Mouse (Mus musculus) midbrain, embryonic 14.5 days (tissue): ENCODE results near the gene Marc2. TPM values are rescaled to one million over a fixed set of nuclear protein-coding genes. Genes with fewer than 3 reads are reported as not detected.
A peak's percentile ranks its signal among the peaks of the same experiment; 100 is the strongest.

Source experiments
- ATAC-seq: fragments of 200-750 bp; cut with Nextera tagmentation; 2 replicates; pipeline ENCODE4 v1.8.0; 2017; ENCODE audit warnings: moderate number of reproducible peaks, moderate library complexity; ENCODE audit not compliant: low FRiP score, low TSS enrichment
- DNase-seq: peaks from one replicate; pipeline ENCODE4 v3.0.0-alpha.2; 2015
- H3K27ac ChIP-seq: fragments of 300-500 bp; sonication (generic); replicated peaks from 2 replicates; pipeline ENCODE4 v1.5.1; 2014; ENCODE audit warnings: mild to moderate bottlenecking, low read depth, low read length, moderate library complexity
- H3K27me3 ChIP-seq: fragments of 300-500 bp; sonication (generic); 2 replicates; pipeline ENCODE4 v1.6.1; 2014; ENCODE audit warnings: low read length, control low read depth, mixed read lengths; ENCODE audit not compliant: control insufficient read depth, insufficient read depth
- H3K36me3 ChIP-seq: fragments of 300-500 bp; sonication (generic); 2 replicates; pipeline ENCODE4 v1.6.1; 2014; ENCODE audit warnings: low read length, control low read depth; ENCODE audit not compliant: control insufficient read depth, insufficient read depth
- H3K4me1 ChIP-seq: fragments of 300-500 bp; sonication (generic); 2 replicates; pipeline ENCODE4 v1.6.1; 2014; ENCODE audit warnings: mild to moderate bottlenecking, antibody characterized with exemption, low read length, control low read depth; ENCODE audit not compliant: control insufficient read depth, insufficient read depth
- H3K4me2 ChIP-seq: fragments of 300-500 bp; sonication (generic); 2 replicates; pipeline ENCODE4 v1.6.1; 2014; ENCODE audit warnings: mild to moderate bottlenecking, low read length, moderate library complexity
- H3K4me3 ChIP-seq: fragments of 300-500 bp; sonication (generic); replicated peaks from 2 replicates; pipeline ENCODE4 v1.5.1; 2014; ENCODE audit warnings: low read depth, low read length
- H3K9ac ChIP-seq: fragments of 300-500 bp; sonication (generic); replicated peaks from 2 replicates; pipeline ENCODE4 v1.6.1; 2014; ENCODE audit warnings: mild to moderate bottlenecking, low read length, moderate library complexity
- H3K9me3 ChIP-seq: fragments of 300-500 bp; sonication (generic); 2 replicates; pipeline ENCODE4 v1.6.1; 2016; ENCODE audit warnings: low read length, control low read depth, mixed read lengths; ENCODE audit not compliant: control insufficient read depth
- WGBS: fragments of 180-500 bp; shearing (Covaris S2); extraction: QIAGEN DNeasy Blood & Tissue Kit; methylation state at CpG from one replicate; pipeline ENCODE4 v1.1.7; 2014; 5-methylcytosine and 5-hydroxymethylcytosine counted together
- polyA plus RNA-seq: library from polyadenylated mRNA; unstranded; fragments of >200 nt; fragmentation: Nextera tagmentation; extraction: Ambion mirVana; gene quantifications from 2 replicates; pipeline ENCODE4 v1.2.1, GENCODE M21; 2014

Marc2 gene
- polyA plus RNA-seq, 1 experiment from 2014 or later: 111 TPM

- H3K27ac ChIP-seq: no peak overlapping the region
- ATAC-seq (no peak), DNase-seq (no peak)
- no peaks in the 10 kb centered on the region for H3K4me1 ChIP-seq
- H3K9ac ChIP-seq: no peak overlapping the region
- H3K4me3 ChIP-seq: no peak overlapping the region
- H3K4me2 ChIP-seq: no peak overlapping the region
- H3K27me3 ChIP-seq: peaks cover 15% of the 10 kb centered on the region
- no peaks in the 10 kb centered on the region for H3K36me3 ChIP-seq
- H3K9me3 ChIP-seq: no peaks in the 10 kb centered on the region
- 77% methylated on average over 2 of the region's 2 CpGs for WGBS
Measured at GRCm38 (mm10) chr1:184877306-184877705, 31.1 kb upstream of the Marc2 start.

DNA sequence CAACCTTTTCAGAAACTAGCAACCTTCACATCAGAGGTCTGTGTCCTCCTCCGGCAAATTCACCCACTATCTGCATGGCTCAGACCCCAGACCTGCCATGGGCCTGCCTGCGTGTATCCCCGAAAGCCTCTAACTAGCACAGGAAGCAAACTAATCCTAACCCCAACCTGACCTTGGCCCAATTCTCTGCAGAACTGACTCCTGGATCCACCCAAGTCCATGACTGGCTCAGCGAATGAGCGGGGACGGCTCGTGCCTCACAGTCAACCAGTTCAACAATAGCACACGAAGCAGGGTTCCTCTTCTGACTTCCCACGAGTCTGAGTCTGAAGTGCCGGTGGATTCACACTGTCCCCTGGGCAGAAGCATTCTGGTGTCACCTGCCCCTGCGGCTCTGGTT lies 27.7 kb upstream of the Marc2 start:
- 85% methylated on average over 11 of the region's 11 CpGs for WGBS
- no peaks in the 10 kb centered on the region for H3K4me1 ChIP-seq
- H3K27ac ChIP-seq: no peak overlapping the region
- H3K9me3 ChIP-seq: no peaks in the 10 kb centered on the region
- H3K27me3 ChIP-seq: no peaks in the 10 kb centered on the region
- DNase-seq (no peak), ATAC-seq (no peak)
- no peak overlapping the region for H3K9ac ChIP-seq
- H3K4me3 ChIP-seq: no peak overlapping the region
- no peak overlapping the region for H3K4me2 ChIP-seq
- no peaks in the 10 kb centered on the region for H3K36me3 ChIP-seq

DNA sequence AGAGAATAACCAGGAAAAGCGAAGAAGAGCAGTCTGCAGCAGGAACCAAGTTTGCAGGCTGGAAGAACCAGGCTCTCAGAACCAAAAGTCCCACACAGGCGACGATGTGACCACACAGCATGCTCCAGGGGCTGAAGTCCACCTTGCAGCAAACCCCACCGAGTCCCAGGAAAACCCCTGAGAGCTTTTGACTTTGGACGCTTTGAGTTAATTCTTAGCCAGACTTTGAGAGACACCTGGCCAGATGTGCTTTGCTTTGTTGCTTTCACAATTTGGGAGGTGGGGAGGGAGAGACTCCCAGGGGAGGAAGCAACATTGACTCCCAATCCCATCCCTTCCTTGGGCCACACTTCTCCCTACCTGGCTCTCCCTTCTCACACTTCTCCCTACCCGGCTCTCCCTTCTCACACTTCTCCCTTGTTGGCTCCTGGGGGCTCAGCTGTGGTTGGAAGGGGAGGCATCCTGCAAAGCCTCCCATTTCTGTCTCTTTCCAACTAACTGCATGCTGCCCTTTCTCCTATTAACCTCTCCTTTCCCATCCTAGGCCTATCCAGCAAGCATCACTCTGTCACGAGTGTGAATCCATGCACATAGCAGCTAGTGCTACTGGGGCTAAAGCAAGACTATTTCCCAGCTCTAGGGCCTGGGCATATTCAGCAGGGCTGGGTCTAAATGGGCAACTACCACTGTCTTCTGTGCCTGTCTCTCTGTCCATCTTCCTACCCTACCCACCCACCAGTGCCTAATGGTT lies 26.0 kb upstream of the Marc2 start:
- no peaks in the 10 kb centered on the region for H3K4me1 ChIP-seq
- H3K27ac ChIP-seq: no peak overlapping the region
- H3K9me3 ChIP-seq: no peaks in the 10 kb centered on the region
- H3K27me3 ChIP-seq: no peaks in the 10 kb centered on the region
- no peak for DNase-seq
- 84% methylated on average over 7 of the region's 7 CpGs for WGBS
- no peak overlapping the region for H3K4me2 ChIP-seq
- ATAC-seq: no peak
- H3K4me3 ChIP-seq: no peak overlapping the region
- no peak overlapping the region for H3K9ac ChIP-seq
- no peaks in the 10 kb centered on the region for H3K36me3 ChIP-seq

DNA sequence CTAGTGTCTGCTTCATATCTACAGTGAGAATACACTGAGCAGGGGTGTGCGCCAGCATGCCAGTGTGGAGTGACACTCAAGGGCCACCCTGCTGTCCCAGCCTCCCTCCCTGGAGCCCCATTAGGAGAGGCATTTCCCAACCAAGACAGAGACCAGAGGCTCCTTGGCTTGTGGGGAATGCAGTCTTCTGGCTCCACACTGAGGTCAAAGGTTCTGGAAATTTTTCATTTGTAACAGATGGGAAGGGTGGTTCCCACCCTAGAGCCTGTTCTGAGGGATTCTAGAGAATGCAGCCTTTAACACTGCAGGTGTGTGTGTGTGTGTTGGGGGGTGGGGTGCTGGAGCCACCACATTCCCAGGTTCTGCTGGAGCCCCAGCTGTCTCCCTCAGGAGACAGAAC lies 25.3 kb upstream of the Marc2 start:
- 96% methylated on average over 1 of the region's 1 CpGs for WGBS
- DNase-seq: no peak

DNA sequence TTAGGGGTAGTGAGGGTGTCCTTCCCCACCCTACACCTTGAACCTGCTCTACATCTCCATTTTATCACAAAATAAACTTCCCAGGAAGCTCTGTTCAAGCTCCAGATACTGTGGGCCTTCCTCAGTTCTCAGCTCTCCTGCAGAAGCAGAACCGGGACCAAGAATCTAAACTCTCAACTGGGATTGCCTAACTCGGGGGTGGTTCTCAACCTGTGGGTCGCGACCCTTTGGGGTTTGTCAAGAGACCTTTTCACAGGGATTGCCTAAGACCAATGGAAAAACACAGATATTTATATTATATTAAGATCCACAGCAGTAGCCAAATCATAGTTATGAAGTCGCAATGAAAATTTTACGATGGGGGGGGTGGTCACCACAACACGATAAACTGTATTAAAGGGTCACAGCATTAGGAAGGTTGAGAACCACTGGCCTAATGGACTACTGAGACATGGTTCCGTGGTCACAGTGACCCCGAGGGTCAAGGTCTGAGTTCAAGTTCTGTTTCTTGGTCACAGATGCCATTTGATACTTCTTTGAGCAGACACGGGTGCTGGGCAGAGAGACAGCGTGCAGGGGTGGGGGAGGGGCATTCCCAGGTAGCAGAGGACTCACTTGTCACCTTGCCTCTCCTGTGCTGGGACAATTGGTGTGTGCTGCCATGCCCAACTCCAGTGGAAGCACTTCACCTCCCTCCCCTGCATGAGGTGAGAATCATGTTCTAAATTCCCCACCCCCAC lies 24.6 kb upstream of the Marc2 start:
- Histone ChIP-seq H3K27me3 (no peaks in the 10 kb centered on the region), H3K4me2 (no peak overlapping the region), H3K9ac (no peak overlapping the region), H3K4me1 (no peaks in the 10 kb centered on the region), H3K4me3 (no peak overlapping the region), H3K9me3 (no peaks in the 10 kb centered on the region), H3K27ac (no peak overlapping the region), H3K36me3 (no peaks in the 10 kb centered on the region)
- no peak for DNase-seq
- 90% methylated on average over 11 of the region's 11 CpGs for WGBS
- ATAC-seq: no peak

More for the DNA sequence above, 25.3 kb upstream of the Marc2 start:
- Histone ChIP-seq H3K27me3 (no peaks in the 10 kb centered on the region), H3K27ac (no peak overlapping the region), H3K4me1 (no peaks in the 10 kb centered on the region), H3K9ac (no peak overlapping the region), H3K36me3 (no peaks in the 10 kb centered on the region), H3K4me2 (no peak overlapping the region), H3K4me3 (no peak overlapping the region), H3K9me3 (no peaks in the 10 kb centered on the region)
- no peak for ATAC-seq

GRCm38 (mm10) chr1:184869939-184870565 lies 23.8 kb upstream of the Marc2 start:
- no peaks in the 10 kb centered on the region for H3K9me3 ChIP-seq
- ATAC-seq: no peak
- H3K36me3 ChIP-seq: no peaks in the 10 kb centered on the region
- no peak overlapping the region for H3K9ac ChIP-seq
- DNase-seq: peak; percentile 37
- H3K4me1 ChIP-seq: no peaks in the 10 kb centered on the region
- WGBS: 45% methylated on average over 4 of the region's 4 CpGs
- H3K27ac ChIP-seq: no peak overlapping the region
- H3K27me3 ChIP-seq: no peaks in the 10 kb centered on the region
- H3K4me2 ChIP-seq: no peak overlapping the region
- H3K4me3 ChIP-seq: no peak overlapping the region

GRCm38 (mm10) chr1:184867640-184868120 lies 21.4 kb upstream of the Marc2 start:
- Histone ChIP-seq H3K36me3 (no peaks in the 10 kb centered on the region), H3K9ac (no peak overlapping the region), H3K27ac (no peak overlapping the region), H3K4me2 (no peak overlapping the region), H3K4me3 (no peak overlapping the region), H3K27me3 (no peaks in the 10 kb centered on the region), H3K4me1 (no peaks in the 10 kb centered on the region), H3K9me3 (no peaks in the 10 kb centered on the region)
- WGBS: 78% methylated on average over 3 of the region's 3 CpGs
- no peak for ATAC-seq
- no peak for DNase-seq

DNA sequence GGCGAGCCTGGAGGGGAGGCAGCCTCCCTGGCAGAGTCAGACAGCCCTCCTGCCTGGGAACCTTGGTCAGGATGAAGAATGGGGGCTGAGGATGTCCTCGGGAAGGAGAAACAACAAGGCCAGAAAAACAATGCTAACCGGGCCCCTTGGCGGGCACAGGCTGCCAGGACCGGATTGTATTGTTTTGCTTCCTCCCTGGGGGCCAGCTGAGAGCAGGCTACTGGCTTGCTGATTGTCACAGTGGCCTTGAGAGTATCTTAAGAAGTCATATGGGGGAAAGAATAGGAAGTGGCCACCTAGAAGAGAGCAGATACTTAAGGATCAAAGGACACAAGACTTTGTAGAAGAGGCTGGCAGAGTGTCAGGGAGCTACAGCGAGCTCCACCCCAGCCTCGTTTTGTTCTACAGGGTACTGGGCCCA lies 18.1 kb upstream of the Marc2 start:
- Histone ChIP-seq H3K27me3 (no peaks in the 10 kb centered on the region), H3K4me3 (no peak overlapping the region), H3K36me3 (no peaks in the 10 kb centered on the region), H3K4me1 (no peaks in the 10 kb centered on the region), H3K27ac (no peak overlapping the region; the same call in 1 of the 2 replicates), H3K9ac (no peak overlapping the region), H3K4me2 (no peak overlapping the region), H3K9me3 (no peaks in the 10 kb centered on the region)
- DNase-seq: no peak
- WGBS: 16% methylated on average over 7 of the region's 7 CpGs
- no peak for ATAC-seq
